11 mouse cellular contexts compared by ENCODE assay signal in genomic region chr5:14218677-14219076, GRCm38 (mm10).
DNase-seq lines count a peak whose midpoint lies in the region; ATAC-seq and TF ChIP-seq lines count a peak whose summit lies in the region.
"Had no signal": no experiment of that assay in that cellular context is flagged by ENCODE, and none has a peak within 500 bp of the region (broad histone marks: within the 10 kb centered on the region; RNA-seq: fewer than 3 reads in every experiment).

No protein-coding gene starts in this region.

- H3K9me3 ChIP-seq in heart, postnatal 0 days (replicated peaks; ENCODE audit: control insufficient read depth, low read length), result no peaks in the 10 kb centered on the region
- no peaks in the 10 kb centered on the region for H3K9me3 ChIP-seq in neural tube, embryonic 11.5 days (ENCODE audit: control insufficient read depth, low read length)
- H3K9me3 ChIP-seq: embryonic facial prominence, embryonic 15.5 days; limb, embryonic 15.5 days had no signal

- H3K27ac ChIP-seq in heart, postnatal 0 days (ENCODE audit: low read depth), result no peak overlapping the region
- H3K27ac ChIP-seq in neural tube, embryonic 11.5 days (ENCODE audit: low read depth, low read length), result no peak overlapping the region
- H3K27ac ChIP-seq: embryonic facial prominence, embryonic 15.5 days; limb, embryonic 15.5 days had no signal

- H3K4me1 ChIP-seq in heart, postnatal 0 days (ENCODE audit: control insufficient read depth, insufficient read depth), result no peaks in the 10 kb centered on the region
- no peaks in the 10 kb centered on the region for H3K4me1 ChIP-seq in neural tube, embryonic 11.5 days (ENCODE audit: control insufficient read depth, insufficient read depth, low read length)
- H3K4me1 ChIP-seq: embryonic facial prominence, embryonic 15.5 days; limb, embryonic 15.5 days had no signal

- no peak overlapping the region for H3K4me2 ChIP-seq in heart, postnatal 0 days (ENCODE audit: low read depth, low read length)
- no peak overlapping the region for H3K4me2 ChIP-seq in neural tube, embryonic 11.5 days (ENCODE audit: low read depth)
- H3K4me2 ChIP-seq: embryonic facial prominence, embryonic 15.5 days; limb, embryonic 15.5 days had no signal

- no peak overlapping the region for H3K9ac ChIP-seq in heart, postnatal 0 days (replicated peaks; ENCODE audit: low read depth, low read length)
- no peak overlapping the region for H3K9ac ChIP-seq in neural tube, embryonic 11.5 days (ENCODE audit: low read length)
- H3K9ac ChIP-seq: embryonic facial prominence, embryonic 15.5 days; limb, embryonic 15.5 days had no signal

- TF ChIP-seq CTCF in heart, postnatal 0 days (IDR thresholded peaks at IDR 0.05; ENCODE audit: low read depth), result peak; percentile 46

- no peak for ATAC-seq in heart, postnatal 0 days (ENCODE audit: insufficient read depth, low read depth)
- 0 out of 2 replicates have a peak, but pooled peaks have one; percentile 17 for ATAC-seq in neural tube, embryonic 11.5 days (ENCODE audit: insufficient read depth, low FRiP score, low TSS enrichment)

- no peaks in the 10 kb centered on the region for H3K36me3 ChIP-seq in heart, postnatal 0 days (replicated peaks; ENCODE audit: control insufficient read depth, insufficient read depth, low read length)
- H3K36me3 ChIP-seq in neural tube, embryonic 11.5 days (ENCODE audit: control insufficient read depth, insufficient read depth, low read length), result no peaks in the 10 kb centered on the region
- H3K36me3 ChIP-seq: embryonic facial prominence, embryonic 15.5 days; limb, embryonic 15.5 days had no signal

- H3K27me3 ChIP-seq in heart, postnatal 0 days (ENCODE audit: control insufficient read depth, insufficient read depth, low read length), result no peaks in the 10 kb centered on the region
- no peaks in the 10 kb centered on the region for H3K27me3 ChIP-seq in neural tube, embryonic 11.5 days (ENCODE audit: control insufficient read depth, insufficient read depth, low read length)
- H3K27me3 ChIP-seq: embryonic facial prominence, embryonic 15.5 days; limb, embryonic 15.5 days had no signal

- no peak for DNase-seq in heart, postnatal 0 days (ENCODE audit: low spot score)
- no peak for DNase-seq in heart, adult 18-20 months
- peak; percentile 17 for DNase-seq in neural tube, embryonic 11.5 days (ENCODE audit: low spot score)
- no peak for DNase-seq in neural tube, embryonic 10.5 days (ENCODE audit: extremely low spot score, low spot score)
- DNase-seq in embryo, embryonic 9.5 days (ENCODE audit: extremely low spot score), result peak; percentile 17
- DNase-seq in retina, embryonic 14.5 days (ENCODE audit: low spot score), result peak; percentile 67
- DNase-seq in MN1 (ENCODE audit: low spot score), result no peak
- DNase-seq in heart, adult 8-10 months (ENCODE audit: low spot score), result no peak
- DNase-seq: thymus, postnatal 4 days had no signal

- no peak for TF ChIP-seq EP300 in heart, postnatal 0 days (IDR thresholded peaks at IDR 0.05; ENCODE audit: low read depth)

- H3K4me3 ChIP-seq in heart, postnatal 0 days (ENCODE audit: low read depth, low read length), result no peak overlapping the region
- H3K4me3 ChIP-seq in neural tube, embryonic 11.5 days (ENCODE audit: low read depth, low read length), result no peak overlapping the region
- H3K4me3 ChIP-seq: embryonic facial prominence, embryonic 15.5 days; limb, embryonic 15.5 days had no signal

- WGBS in heart, postnatal 0 days, result 69% methylated on average over 4 of the region's 4 CpGs
- 81% methylated on average over 4 of the region's 4 CpGs for WGBS in neural tube, embryonic 11.5 days

Comparison
In these comparisons a context has a peak if more than half of its experiments do, and no peak if none do; other contexts are left out.
1. DNase-seq: peak in neural tube, embryonic 11.5 days (single experiment), embryo, embryonic 9.5 days (single experiment) and retina, embryonic 14.5 days (single experiment); none in heart, postnatal 0 days (single experiment), heart, adult 18-20 months (0 of 2), neural tube, embryonic 10.5 days (single experiment), MN1 (single experiment) and heart, adult 8-10 months (single experiment).